In genomic region chr2:83724827-83725730, GRCm38 (mm10) we compare ENCODE assay signal across 8 mouse cellular contexts. TPM values are rescaled to one million over a fixed set of nuclear protein-coding genes. Genes with fewer than 3 reads are reported as not detected.
DNase-seq lines count a peak whose midpoint lies in the region; ATAC-seq and TF ChIP-seq lines count a peak whose summit lies in the region.

No protein-coding gene starts in this region.

- H3K27ac ChIP-seq in ES-E14 (ENCODE audit: insufficient read depth, low read depth, low read length, poor library complexity, severe bottlenecking): peak overlapping the region; percentile 19; the same call in 1 of the 2 replicates
- peak overlapping the region; percentile 99 for H3K27ac ChIP-seq in bone marrow, adult 2 months (ENCODE audit: control insufficient read depth, insufficient read depth, low read depth, low read length, poor library complexity)
- H3K27ac ChIP-seq in forebrain, embryonic 15.5 days (replicated peaks): peak overlapping the region; percentile 82

- DNase-seq in ES-E14 (ENCODE audit: low read depth, low spot score): no peak
- peak; percentile 66 for DNase-seq in heart, postnatal 4 days
- DNase-seq in left cerebral cortex, postnatal 14 days (ENCODE audit: low spot score in 2 of 2): peak; percentile 25 to 45
- peak; percentile 64 for DNase-seq in right cerebral cortex, postnatal 14 days

- no peak for TF ChIP-seq CTCF in bone marrow, adult 2 months (IDR thresholded peaks at IDR 0.05; ENCODE audit: control insufficient read depth, insufficient read depth, low read length)

- 5% methylated on average over 44 of the region's 44 CpGs for WGBS in bone marrow, adult 2 months
- 1% methylated on average over 44 of the region's 44 CpGs for WGBS in forebrain, embryonic 15.5 days

- peak overlapping the region; percentile 87 for H3K9ac ChIP-seq in ES-E14 (ENCODE audit: insufficient read depth, low read depth, low read length, poor library complexity, severe bottlenecking)
- H3K9ac ChIP-seq in forebrain, embryonic 15.5 days (replicated peaks): peak overlapping the region; percentile 75

- H3K36me3 ChIP-seq in ES-E14 (ENCODE audit: control insufficient read depth, insufficient read depth, low read length, poor library complexity, severe bottlenecking): no peaks in the 10 kb centered on the region
- no peaks in the 10 kb centered on the region for H3K36me3 ChIP-seq in forebrain, embryonic 15.5 days
- H3K36me3 ChIP-seq in megakaryocyte, embryonic 14.5 days (replicated peaks; ENCODE audit: low read length): peaks cover 8% of the 10 kb centered on the region

- intact Hi-C loops in left cerebral cortex, postnatal 14 days (cut with DNase I): loop anchor here (5.0 kb wide), 2 partner anchors 47 to 87 kb away; partner anchors contain the start of gene Fam171b

- H3K4me1 ChIP-seq in ES-E14 (ENCODE audit: control insufficient read depth in 2 of 2, insufficient read depth in 2 of 2, low read length in 2 of 2, poor library complexity in 1 of 2): peaks cover 0 to 6% of the 10 kb centered on the region in 2 experiments; a peak in 2 of 4 replicates
- H3K4me1 ChIP-seq in bone marrow, adult 2 months (ENCODE audit: control insufficient read depth, insufficient read depth, low read length): peaks cover 2% of the 10 kb centered on the region
- peaks cover 16% of the 10 kb centered on the region for H3K4me1 ChIP-seq in forebrain, embryonic 15.5 days
- H3K4me1 ChIP-seq in megakaryocyte, embryonic 14.5 days: peaks cover 61% of the 10 kb centered on the region

- peak overlapping the region; percentile 61 to 91 for H3K4me3 ChIP-seq in ES-E14 (ENCODE audit: insufficient read depth in 1 of 2, low read depth in 1 of 2, low read length in 2 of 2, poor library complexity in 1 of 2, severe bottlenecking in 1 of 2)
- H3K4me3 ChIP-seq in bone marrow, adult 2 months (replicated peaks; ENCODE audit: control insufficient read depth, low read depth, low read length): peak overlapping the region; percentile 91
- peak overlapping the region; percentile 83 for H3K4me3 ChIP-seq in forebrain, embryonic 15.5 days
- H3K4me3 ChIP-seq in megakaryocyte, embryonic 14.5 days (replicated peaks): peak overlapping the region; percentile 95

- no peaks in the 10 kb centered on the region for H3K27me3 ChIP-seq in forebrain, embryonic 15.5 days
- no peaks in the 10 kb centered on the region for H3K27me3 ChIP-seq in megakaryocyte, embryonic 14.5 days (replicated peaks)

- in situ Hi-C loops in ES-E14 (cut with MboI; ENCODE audit: low sequenced_read_pairs in 2 of 2, unreplicated experiment in 2 of 2): no loop called here

- peak; percentile 83 for ATAC-seq in forebrain, embryonic 15.5 days (replicated peaks)
- no peak for ATAC-seq in erythroid progenitor cell, adult 5-6 weeks (replicated peaks; ENCODE audit: low FRiP score, poor library complexity, severe bottlenecking)

- H3K4me2 ChIP-seq in forebrain, embryonic 15.5 days (replicated peaks): peak overlapping the region; percentile 83

- no peaks in the 10 kb centered on the region for H3K9me3 ChIP-seq in ES-E14 (ENCODE audit: control insufficient read depth, insufficient read depth, low read depth, low read length)
- no peaks in the 10 kb centered on the region for H3K9me3 ChIP-seq in forebrain, embryonic 15.5 days
- H3K9me3 ChIP-seq in megakaryocyte, embryonic 14.5 days: no peaks in the 10 kb centered on the region

- TF ChIP-seq POLR2A in bone marrow, adult 2 months (IDR thresholded peaks at IDR 0.05; ENCODE audit: borderline replicate concordance, control insufficient read depth, low read depth, low read length): no peak

TF ChIP-seq in ES-E14, 5 proteins besides CTCF, POLR2A, EP300 and RAD21:
- TF ChIP-seq MAFK (IDR thresholded peaks at IDR 0.05; ENCODE audit: insufficient read depth, low read depth, low read length): no peak
- 0 out of 2 replicates have a peak, but pooled peaks have one; percentile 6 for TF ChIP-seq HCFC1 (IDR thresholded peaks at IDR 0.05; ENCODE audit: borderline replicate concordance, insufficient read depth, low read length)

RNA-seq across cellular contexts. Expression of gene Itgav, which starts 0.9 kb away (rescaled TPM):
- 72.4 and 92.6 TPM in 2 replicates for total RNA-seq in ES-E14 (2012; rRNA removed)
- polyA plus RNA-seq in bone marrow, adult 2 months (2011; ENCODE audit: insufficient read depth, insufficient read length, low replicate concordance, missing spikeins): 17.6 and 24.7 TPM in 2 replicates
- polyA plus RNA-seq in forebrain, embryonic 15.5 days (2015; fragmentation: Nextera tagmentation; extraction: Ambion mirVana): 18.2 and 19.9 TPM in 2 replicates
- total RNA-seq in heart, postnatal 4 days (2021): 10 to 100 TPM; 57.2 to 64.7 TPM
- 100 to 1,000 TPM; 100 to 105 TPM for total RNA-seq in left cerebral cortex, postnatal 14 days (2021)
- 7.1 and 10.6 TPM in 2 replicates for polyA plus RNA-seq in megakaryocyte, embryonic 14.5 days (2012; ENCODE audit: insufficient read depth, low replicate concordance)
- 2.9 and 9.0 TPM in 2 replicates for total RNA-seq in erythroid progenitor cell, adult 5-6 weeks (2015; ENCODE audit: low replicate concordance)
- 5.3 and 23.5 TPM in 2 replicates for total RNA-seq in erythroid progenitor cell, adult 5-6 weeks (2017; ENCODE audit: low replicate concordance)

Comparison
In these comparisons a context has a peak if more than half of its experiments do, and no peak if none do; other contexts are left out.
1. H3K27ac ChIP-seq: peak in every context shown above with its lines; median percentile 99 in bone marrow, adult 2 months; 82 in forebrain, embryonic 15.5 days; 19 in ES-E14.